Mouse (Mus musculus): ENCODE data around the gene Mrps34. TPM values are rescaled to one million over a fixed set of nuclear protein-coding genes. Genes with fewer than 3 reads are reported as not detected.

Gene Mrps34
- polyA plus RNA-seq, 1 experiment from 2014 or later, result 82.6 TPM

DNA sequence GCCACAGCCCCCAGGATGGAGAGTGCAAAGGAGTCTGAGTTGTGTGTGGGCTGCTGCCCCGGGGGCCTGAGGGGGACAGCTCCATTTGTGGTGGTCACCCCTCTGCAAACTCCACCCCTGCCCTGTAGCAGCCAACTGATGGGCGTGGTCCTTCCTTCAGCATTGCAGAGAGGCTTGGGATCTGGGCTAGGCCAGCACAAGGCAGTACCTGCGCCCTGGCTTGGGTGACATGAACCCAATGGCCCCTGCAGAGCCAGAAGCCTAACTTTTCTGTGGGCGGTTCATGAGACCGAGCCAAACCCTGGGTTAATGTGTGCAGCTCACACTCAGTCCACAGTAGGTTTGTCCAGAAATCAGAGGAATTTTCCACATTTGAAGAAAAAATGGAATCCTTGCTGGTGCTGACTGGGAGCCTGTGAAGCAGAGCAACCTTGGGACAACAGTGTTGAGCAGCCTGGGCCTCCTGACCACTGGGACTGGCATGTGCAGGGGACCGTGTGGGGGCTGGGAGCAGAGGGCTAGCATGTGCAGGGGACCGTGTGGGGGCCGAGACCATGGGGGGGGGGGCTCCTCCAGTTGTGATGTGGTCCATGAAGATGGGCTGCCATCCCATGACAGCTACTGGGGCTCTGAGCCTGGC, 37.0 kb upstream of the Mrps34 start:
- Histone ChIP-seq H3K4me3 (replicated peaks; ENCODE audit: low read length) (no peak overlapping the region), H3K27me3 (ENCODE audit: control insufficient read depth, insufficient read depth, low read length) (no peaks in the 10 kb centered on the region), H3K4me1 (replicated peaks; ENCODE audit: control insufficient read depth, insufficient read depth, low read length) (no peaks in the 10 kb centered on the region), H3K9me3 (ENCODE audit: control insufficient read depth, low read length) (no peaks in the 10 kb centered on the region), H3K9ac (no peak overlapping the region), H3K36me3 (replicated peaks; ENCODE audit: control insufficient read depth, insufficient read depth) (peaks cover 60% of the 10 kb centered on the region), H3K4me2 (replicated peaks) (no peak overlapping the region), H3K27ac (no peak overlapping the region)
- ATAC-seq (ENCODE audit: low FRiP score) (no peak), DNase-seq (ENCODE audit: low spot score) (no peak)
- WGBS, result 86% methylated on average over 8 of the region's 8 CpGs

DNA sequence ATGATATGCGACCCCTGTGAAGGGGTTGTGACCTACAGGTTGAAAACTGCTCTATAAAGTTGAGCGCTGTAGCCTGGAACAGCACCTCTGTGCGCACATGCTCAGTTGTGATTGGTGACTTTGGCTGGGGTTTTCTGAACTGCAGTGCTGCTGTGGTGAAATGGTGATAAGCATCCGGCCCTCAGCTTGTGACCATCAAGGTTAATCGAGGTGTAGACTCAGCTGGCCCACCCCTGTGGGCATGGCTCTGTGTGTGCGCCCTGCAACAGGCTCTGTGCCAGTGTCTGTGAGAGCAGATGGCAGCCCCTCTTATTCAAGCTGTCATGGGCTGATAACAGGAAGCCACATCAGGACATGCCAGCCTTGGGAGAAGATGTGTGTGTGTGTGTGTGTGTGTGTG, 35.9 kb upstream of the Mrps34 start:
- ATAC-seq (ENCODE audit: low FRiP score) (no peak; the same call in 1 of the 2 replicates), DNase-seq (ENCODE audit: low spot score) (no peak)
- H3K4me1 ChIP-seq (replicated peaks; ENCODE audit: control insufficient read depth, insufficient read depth, low read length), result no peaks in the 10 kb centered on the region
- no peaks in the 10 kb centered on the region for H3K9me3 ChIP-seq (ENCODE audit: control insufficient read depth, low read length)
- no peaks in the 10 kb centered on the region for H3K27me3 ChIP-seq (ENCODE audit: control insufficient read depth, insufficient read depth, low read length)
- 86% methylated on average over 6 of the region's 6 CpGs for WGBS
- H3K4me3 ChIP-seq (replicated peaks; ENCODE audit: low read length), result no peak overlapping the region
- no peak overlapping the region for H3K4me2 ChIP-seq (replicated peaks)
- no peak overlapping the region for H3K9ac ChIP-seq
- peaks cover 58% of the 10 kb centered on the region for H3K36me3 ChIP-seq (replicated peaks; ENCODE audit: control insufficient read depth, insufficient read depth)
- no peak overlapping the region for H3K27ac ChIP-seq

DNA sequence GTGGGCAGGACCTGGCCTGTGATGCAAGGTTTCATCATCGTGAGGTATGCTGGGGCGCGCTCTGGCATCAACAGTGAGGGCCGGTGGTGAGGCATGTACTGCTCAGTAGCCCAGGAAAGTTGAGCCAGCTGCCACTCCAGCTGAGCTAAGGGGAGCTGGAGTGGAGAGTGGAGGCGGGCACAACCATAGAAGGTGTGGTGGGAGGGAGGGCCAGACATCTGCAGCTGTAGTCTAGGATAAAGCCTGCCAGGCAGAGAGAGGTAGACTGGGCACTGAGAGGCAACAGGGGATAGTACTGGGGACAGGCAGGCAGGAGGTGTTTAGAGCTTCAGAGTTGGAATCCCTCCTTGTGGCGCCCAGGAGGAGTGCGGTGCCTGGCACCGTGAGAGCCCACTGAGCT, 34.8 kb upstream of the Mrps34 start:
- Histone ChIP-seq H3K9ac (no peak overlapping the region), H3K4me1 (replicated peaks; ENCODE audit: control insufficient read depth, insufficient read depth, low read length) (no peaks in the 10 kb centered on the region), H3K27me3 (ENCODE audit: control insufficient read depth, insufficient read depth, low read length) (no peaks in the 10 kb centered on the region), H3K4me2 (replicated peaks) (no peak overlapping the region), H3K36me3 (replicated peaks; ENCODE audit: control insufficient read depth, insufficient read depth) (peaks cover 57% of the 10 kb centered on the region), H3K9me3 (ENCODE audit: control insufficient read depth, low read length) (no peaks in the 10 kb centered on the region), H3K27ac (no peak overlapping the region), H3K4me3 (replicated peaks; ENCODE audit: low read length) (no peak overlapping the region)
- DNase-seq (ENCODE audit: low spot score), result no peak
- WGBS, result 94% methylated on average over 8 of the region's 8 CpGs
- ATAC-seq (ENCODE audit: low FRiP score), result no peak

DNA sequence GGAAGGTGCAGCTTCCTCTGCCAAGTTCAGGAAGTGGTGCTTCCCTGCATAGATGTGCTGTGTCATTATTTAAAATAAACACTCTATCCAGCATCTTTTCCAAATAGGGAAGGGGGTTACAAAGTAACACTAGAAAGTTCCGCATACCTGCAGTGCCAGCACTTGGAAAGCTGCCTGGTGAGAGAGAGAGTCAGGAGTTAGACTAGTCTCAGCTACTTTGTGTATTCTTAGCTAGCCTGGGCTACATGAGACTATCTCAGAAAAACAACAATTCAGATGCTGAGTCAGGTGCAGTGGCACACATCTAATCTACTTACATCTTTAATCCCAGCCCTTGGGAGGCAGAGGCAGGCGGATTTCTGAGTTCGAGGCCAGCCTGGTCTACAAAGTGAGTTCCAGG, 33.1 kb upstream of the Mrps34 start:
- ATAC-seq (ENCODE audit: low FRiP score) (no peak), DNase-seq (ENCODE audit: low spot score) (no peak)
- H3K4me3 ChIP-seq (replicated peaks; ENCODE audit: low read length), result no peak overlapping the region
- H3K4me2 ChIP-seq (replicated peaks), result no peak overlapping the region
- WGBS, result 92% methylated on average over 3 of the region's 3 CpGs
- no peaks in the 10 kb centered on the region for H3K4me1 ChIP-seq (replicated peaks; ENCODE audit: control insufficient read depth, insufficient read depth, low read length)
- H3K27me3 ChIP-seq (ENCODE audit: control insufficient read depth, insufficient read depth, low read length), result no peaks in the 10 kb centered on the region
- peaks cover 53% of the 10 kb centered on the region for H3K36me3 ChIP-seq (replicated peaks; ENCODE audit: control insufficient read depth, insufficient read depth)
- no peaks in the 10 kb centered on the region for H3K9me3 ChIP-seq (ENCODE audit: control insufficient read depth, low read length)
- no peak overlapping the region for H3K9ac ChIP-seq
- H3K27ac ChIP-seq, result no peak overlapping the region

DNA sequence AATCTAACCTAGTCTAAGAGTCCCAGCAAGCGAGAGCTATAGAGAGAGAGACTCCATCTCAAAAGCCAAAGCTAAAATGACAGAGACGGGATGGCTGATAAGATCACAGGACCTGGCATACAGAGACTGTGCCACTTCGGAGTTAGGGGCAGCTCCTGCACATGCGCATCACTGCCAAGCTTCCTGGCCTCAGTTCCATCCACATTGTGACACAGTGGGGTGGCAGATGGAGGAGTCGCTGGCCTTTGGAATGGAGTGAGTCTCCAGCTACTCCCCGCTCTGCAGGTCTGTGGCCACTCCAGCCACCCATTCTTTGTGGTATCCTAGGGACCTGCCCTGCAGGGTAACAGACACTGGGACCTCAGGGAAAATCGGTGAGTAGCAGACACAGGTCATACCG, 29.1 kb upstream of the Mrps34 start, which contains the start of gene Igfals:
Igfals (plus strand) TSS at position 222 of the 400 bp plus-strand sequence.
- ATAC-seq (ENCODE audit: low FRiP score) (no peak), DNase-seq (ENCODE audit: low spot score) (no peak)
- WGBS, result 90% methylated on average over 8 of the region's 8 CpGs
- no peaks in the 10 kb centered on the region for H3K27me3 ChIP-seq (ENCODE audit: control insufficient read depth, insufficient read depth, low read length)
- peaks cover 43% of the 10 kb centered on the region for H3K36me3 ChIP-seq (replicated peaks; ENCODE audit: control insufficient read depth, insufficient read depth)
- no peaks in the 10 kb centered on the region for H3K9me3 ChIP-seq (ENCODE audit: control insufficient read depth, low read length)
- H3K4me2 ChIP-seq (replicated peaks), result no peak within 1 kb of the TSS
- no peak within 1 kb of the TSS for H3K27ac ChIP-seq
- no peak within 1 kb of the TSS for H3K9ac ChIP-seq
- H3K4me3 ChIP-seq (replicated peaks; ENCODE audit: low read length), result no peak within 1 kb of the TSS
- no peaks in the 10 kb centered on the region for H3K4me1 ChIP-seq (replicated peaks; ENCODE audit: control insufficient read depth, insufficient read depth, low read length)

DNA sequence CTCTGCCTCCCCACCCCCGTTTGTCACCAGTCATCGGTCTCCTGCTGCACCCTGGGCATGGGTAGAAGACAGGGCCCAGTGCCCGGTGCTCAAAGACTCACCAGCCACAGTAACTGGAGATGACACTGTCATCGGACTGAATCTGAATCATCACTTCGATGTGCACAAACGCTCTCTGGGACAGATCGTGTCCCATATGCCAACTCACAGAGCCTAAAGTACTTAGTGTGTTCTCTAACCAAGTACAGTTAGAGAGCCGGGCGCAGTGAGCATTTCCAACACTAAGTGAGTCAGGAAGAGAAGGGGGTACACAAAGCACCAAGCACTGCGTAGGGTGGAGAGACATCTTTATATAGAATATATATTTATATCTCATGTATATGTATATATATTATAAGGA, 27.0 kb upstream of the Mrps34 start:
- Histone ChIP-seq H3K27ac (no peak overlapping the region), H3K4me2 (replicated peaks) (no peak overlapping the region), H3K36me3 (replicated peaks; ENCODE audit: control insufficient read depth, insufficient read depth) (peaks cover 22% of the 10 kb centered on the region), H3K27me3 (ENCODE audit: control insufficient read depth, insufficient read depth, low read length) (no peaks in the 10 kb centered on the region), H3K9ac (no peak overlapping the region), H3K9me3 (ENCODE audit: control insufficient read depth, low read length) (no peaks in the 10 kb centered on the region), H3K4me1 (replicated peaks; ENCODE audit: control insufficient read depth, insufficient read depth, low read length) (no peaks in the 10 kb centered on the region), H3K4me3 (replicated peaks; ENCODE audit: low read length) (no peak overlapping the region)
- DNase-seq (ENCODE audit: low spot score) (no peak), ATAC-seq (ENCODE audit: low FRiP score) (no peak)
- 91% methylated on average over 10 of the region's 10 CpGs for WGBS

DNA sequence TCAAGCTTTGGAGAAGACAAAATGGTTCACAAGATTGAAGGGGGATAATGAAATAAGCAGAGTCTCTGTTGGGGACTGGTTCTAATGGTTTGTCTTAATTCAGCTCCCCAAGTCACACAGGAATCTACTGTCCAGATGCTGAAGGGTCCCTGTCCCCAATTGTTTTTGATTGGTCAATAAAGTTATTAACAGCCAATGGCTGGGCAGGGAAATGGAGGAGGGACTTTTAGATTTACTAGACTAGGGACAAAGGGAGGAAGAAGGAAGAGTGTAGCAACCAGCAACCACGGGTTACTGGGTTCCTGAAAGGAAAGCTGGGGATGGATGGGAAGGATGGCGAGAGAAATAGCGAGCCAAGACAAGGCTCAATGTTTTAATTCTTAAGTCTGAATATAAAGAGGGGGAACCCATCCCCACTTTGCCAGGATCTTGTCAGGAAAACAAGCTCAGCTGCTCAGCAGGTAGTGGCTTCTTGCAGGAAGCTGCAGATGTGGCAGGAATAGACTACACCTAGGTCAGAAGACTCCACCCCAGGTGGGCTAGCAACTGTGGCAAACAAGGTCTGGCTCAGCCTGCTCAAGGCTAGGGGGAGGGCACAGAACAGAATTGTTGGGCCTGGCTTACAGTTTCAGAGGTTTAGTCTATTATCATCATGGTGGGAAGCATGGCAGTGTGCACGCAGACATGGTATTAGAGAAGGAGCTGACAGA, 21.1 kb upstream of the Mrps34 start:
- no peak overlapping the region for H3K9ac ChIP-seq
- no peaks in the 10 kb centered on the region for H3K27me3 ChIP-seq (ENCODE audit: control insufficient read depth, insufficient read depth, low read length)
- H3K27ac ChIP-seq, result no peak overlapping the region
- no peak for DNase-seq (ENCODE audit: low spot score)
- H3K4me2 ChIP-seq (replicated peaks), result no peak overlapping the region
- ATAC-seq (ENCODE audit: low FRiP score), result no peak
- H3K36me3 ChIP-seq (replicated peaks; ENCODE audit: control insufficient read depth, insufficient read depth), result no peaks in the 10 kb centered on the region
- 50% methylated on average over 4 of the region's 4 CpGs for WGBS
- H3K4me3 ChIP-seq (replicated peaks; ENCODE audit: low read length), result no peak overlapping the region
- H3K4me1 ChIP-seq (replicated peaks; ENCODE audit: control insufficient read depth, insufficient read depth, low read length), result no peaks in the 10 kb centered on the region
- no peaks in the 10 kb centered on the region for H3K9me3 ChIP-seq (ENCODE audit: control insufficient read depth, low read length)

DNA sequence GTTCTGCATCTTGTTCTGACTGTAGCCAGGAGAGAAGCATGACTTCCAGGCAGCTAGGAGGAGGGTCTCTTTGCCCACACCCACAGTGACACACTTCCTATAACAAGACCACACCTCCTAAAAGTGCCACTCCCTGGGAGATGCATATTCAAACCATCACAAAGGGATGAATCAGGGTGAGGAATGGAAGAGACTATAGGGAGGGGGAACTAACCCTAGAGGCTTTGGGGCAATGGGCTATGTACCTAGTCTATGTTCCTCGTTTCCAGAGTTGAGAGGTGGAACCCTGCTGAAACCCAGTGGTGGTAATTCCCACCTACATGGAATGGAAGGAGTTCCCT, 20.5 kb upstream of the Mrps34 start:
- no peak overlapping the region for H3K27ac ChIP-seq
- H3K4me2 ChIP-seq (replicated peaks), result no peak overlapping the region
- no peak for ATAC-seq (ENCODE audit: low FRiP score)
- no peaks in the 10 kb centered on the region for H3K4me1 ChIP-seq (replicated peaks; ENCODE audit: control insufficient read depth, insufficient read depth, low read length)
- WGBS, result 55% methylated on average over 1 of the region's 1 CpGs
- H3K36me3 ChIP-seq (replicated peaks; ENCODE audit: control insufficient read depth, insufficient read depth), result no peaks in the 10 kb centered on the region
- DNase-seq (ENCODE audit: low spot score), result no peak
- H3K9me3 ChIP-seq (ENCODE audit: control insufficient read depth, low read length), result no peaks in the 10 kb centered on the region
- no peaks in the 10 kb centered on the region for H3K27me3 ChIP-seq (ENCODE audit: control insufficient read depth, insufficient read depth, low read length)
- no peak overlapping the region for H3K4me3 ChIP-seq (replicated peaks; ENCODE audit: low read length)
- H3K9ac ChIP-seq, result no peak overlapping the region

DNA sequence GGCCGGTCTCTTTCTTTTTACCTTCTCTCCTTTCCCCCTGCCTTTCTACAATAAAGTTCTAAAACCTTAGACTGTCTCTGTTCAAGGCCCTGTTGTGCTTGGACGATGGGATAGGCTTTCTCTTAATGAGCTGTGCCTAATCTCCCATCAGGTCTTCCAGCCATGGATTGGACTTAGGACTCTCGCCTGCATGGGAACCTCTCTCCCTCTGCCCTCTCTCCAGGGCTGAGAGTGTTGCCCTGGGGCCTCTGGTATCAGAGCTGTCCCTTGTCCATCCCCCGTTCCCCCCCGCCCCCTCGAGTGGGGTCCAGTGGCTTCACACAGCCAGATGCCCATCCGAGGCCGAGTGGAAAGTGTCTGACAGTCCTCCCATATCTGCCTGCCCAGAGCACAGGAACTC, 19.9 kb upstream of the Mrps34 start:
- no peaks in the 10 kb centered on the region for H3K27me3 ChIP-seq (ENCODE audit: control insufficient read depth, insufficient read depth, low read length)
- H3K27ac ChIP-seq, result no peak overlapping the region
- H3K4me1 ChIP-seq (replicated peaks; ENCODE audit: control insufficient read depth, insufficient read depth, low read length), result no peaks in the 10 kb centered on the region
- H3K9ac ChIP-seq, result no peak overlapping the region
- no peak for ATAC-seq (ENCODE audit: low FRiP score)
- no peak for DNase-seq (ENCODE audit: low spot score)
- WGBS, result 88% methylated on average over 8 of the region's 8 CpGs
- no peaks in the 10 kb centered on the region for H3K36me3 ChIP-seq (replicated peaks; ENCODE audit: control insufficient read depth, insufficient read depth)
- H3K4me3 ChIP-seq (replicated peaks; ENCODE audit: low read length), result no peak overlapping the region
- no peaks in the 10 kb centered on the region for H3K9me3 ChIP-seq (ENCODE audit: control insufficient read depth, low read length)
- no peak overlapping the region for H3K4me2 ChIP-seq (replicated peaks)

Measured in hindbrain, embryonic 14.5 days (tissue).